Mouse (Mus musculus) heart, postnatal 36 days (tissue): ENCODE measurements at regions not wholly inside any gene's neighbourhood (a gene's known extent, or its start where the extent isn't known, plus 50 kb on each side); places are given as distances from the start of the nearest gene placed in this dataset.

Experiments used
- DNase-seq, 2 experiments: peaks; one replicate each; pipeline ENCODE4 v3.0.0; 2021 to 2022
- intact Hi-C: fragments of 180-260 bp; cut with DNase I; formaldehyde crosslinking; loops from one replicate; pipeline ENCODE4 v1.15.1; 2025

GRCm38 (mm10) chr13:48316747-48317146, 55.7 kb downstream of the Id4 start:
- DNase-seq: no peak
- intact Hi-C loops: no loop called here

- DNase-seq: no peak
- intact Hi-C loops: no loop called here
Observed at GRCm38 (mm10) chr13:48317457-48317856, 56.4 kb downstream of the Id4 start.

GRCm38 (mm10) chr13:48319001-48319400, 58.0 kb downstream of the Id4 start:
- intact Hi-C loops: no loop called here
- no peak for DNase-seq

- DNase-seq: peak; percentile 10 to 24
- intact Hi-C loops: no loop called here
Observed at GRCm38 (mm10) chr13:48324290-48324718, 63.3 kb downstream of the Id4 start.

GRCm38 (mm10) chr13:48330619-48331018, 69.6 kb downstream of the Id4 start:
- DNase-seq: no peak
- intact Hi-C loops: no loop called here

GRCm38 (mm10) chr13:48336135-48336534, 75.1 kb downstream of the Id4 start:
- DNase-seq: no peak
- intact Hi-C loops: no loop called here

- DNase-seq: no peak
- intact Hi-C loops: no loop called here
Observed at GRCm38 (mm10) chr13:48336602-48337001, 75.6 kb downstream of the Id4 start.

- DNase-seq: no peak
- intact Hi-C loops: no loop called here
Observed at GRCm38 (mm10) chr13:48338561-48338960, 77.5 kb downstream of the Id4 start.

GRCm38 (mm10) chr13:48350124-48350523, 89.1 kb downstream of the Id4 start:
- DNase-seq: no peak
- intact Hi-C loops: no loop called here

GRCm38 (mm10) chr13:48350955-48351354, 89.9 kb downstream of the Id4 start:
- DNase-seq: no peak
- intact Hi-C loops: no loop called here

- no peak for DNase-seq
- intact Hi-C loops: no loop called here
Observed at GRCm38 (mm10) chr13:48357118-48357517, 96.1 kb downstream of the Id4 start.

GRCm38 (mm10) chr13:48357640-48358039, 96.6 kb downstream of the Id4 start:
- no peak for DNase-seq
- intact Hi-C loops: no loop called here

GRCm38 (mm10) chr13:48371060-48371459, 110.0 kb downstream of the Id4 start:
- intact Hi-C loops: no loop called here

GRCm38 (mm10) chr13:48376405-48376804, 115.4 kb downstream of the Id4 start:
- DNase-seq: no peak
- intact Hi-C loops: no loop called here

More at GRCm38 (mm10) chr13:48371060-48371459, 110.0 kb downstream of the Id4 start:
- DNase-seq: no peak

- no peak for DNase-seq
- intact Hi-C loops: no loop called here
Observed at GRCm38 (mm10) chr13:48383580-48384445, 122.8 kb downstream of the Id4 start.

- intact Hi-C loops: no loop called here
- DNase-seq: no peak
Observed at GRCm38 (mm10) chr13:48384901-48385300, 123.9 kb downstream of the Id4 start.

GRCm38 (mm10) chr13:48391126-48391525, 122.1 kb downstream of the Zfp169 start:
- intact Hi-C loops: no loop called here
- no peak for DNase-seq

- intact Hi-C loops: no loop called here
- no peak for DNase-seq
Observed at GRCm38 (mm10) chr13:48397761-48398160, 115.5 kb downstream of the Zfp169 start.

GRCm38 (mm10) chr13:48398617-48399016, 114.6 kb downstream of the Zfp169 start:
- DNase-seq: no peak
- intact Hi-C loops: no loop called here

GRCm38 (mm10) chr13:48402316-48402715, 110.9 kb downstream of the Zfp169 start:
- intact Hi-C loops: no loop called here
- no peak for DNase-seq

GRCm38 (mm10) chr13:48422438-48423329, 90.6 kb downstream of the Zfp169 start:
- intact Hi-C loops: no loop called here
- DNase-seq: no peak
